Mouse (Mus musculus) kidney, postnatal 0 days (tissue): Measurements from ENCODE around the gene Rdh12. TPM values are rescaled to one million over a fixed set of nuclear protein-coding genes. Genes with fewer than 3 reads are reported as not detected.

ENCODE experiments used
- ATAC-seq: fragments of 200-750 bp; cut with Nextera tagmentation; replicated peaks from 2 replicates; pipeline ENCODE4 v1.8.0; 2017; ENCODE audit warnings: low read depth, moderate number of reproducible peaks, moderate TSS enrichment, moderate library complexity; ENCODE audit not compliant: low FRiP score
- DNase-seq: peaks from one replicate; pipeline ENCODE4 v3.0.0-alpha.2; 2016; ENCODE audit warnings: low spot score
- H3K27ac ChIP-seq: fragments of 300-500 bp; sonication (generic); 2 replicates; pipeline ENCODE4 v1.5.1; 2014; ENCODE audit warnings: mild to moderate bottlenecking
- H3K27me3 ChIP-seq: fragments of 300-500 bp; sonication (generic); 2 replicates; pipeline ENCODE4 v1.6.1; 2014; ENCODE audit warnings: low read length, mixed read lengths; ENCODE audit not compliant: insufficient read depth
- H3K36me3 ChIP-seq: fragments of 300-500 bp; sonication (generic); 2 replicates; pipeline ENCODE4 v1.6.1; 2014; ENCODE audit warnings: low read length, mixed read lengths; ENCODE audit not compliant: insufficient read depth
- H3K4me1 ChIP-seq: fragments of 300-500 bp; sonication (generic); replicated peaks from 2 replicates; pipeline ENCODE4 v1.6.1; 2014; ENCODE audit warnings: antibody characterized with exemption, low read length, mixed read lengths; ENCODE audit not compliant: insufficient read depth
- H3K4me2 ChIP-seq: fragments of 300-500 bp; sonication (generic); 2 replicates; pipeline ENCODE4 v1.6.1; 2014; ENCODE audit warnings: mild to moderate bottlenecking, low read length, moderate library complexity, mixed read lengths
- H3K4me3 ChIP-seq: fragments of 300-500 bp; sonication (generic); replicated peaks from 2 replicates; pipeline ENCODE4 v1.5.1; 2014; ENCODE audit warnings: low read depth, low read length
- H3K9ac ChIP-seq: fragments of 300-500 bp; sonication (generic); 2 replicates; pipeline ENCODE4 v1.6.1; 2014; ENCODE audit warnings: low read depth, low read length
- H3K9me3 ChIP-seq: fragments of 300-500 bp; sonication (generic); replicated peaks from 2 replicates; pipeline ENCODE4 v1.6.1; 2016; ENCODE audit warnings: low read length, inconsistent platforms, mixed read lengths
- CTCF ChIP-seq: IDR thresholded peaks from 2 replicates; pipeline ENCODE4 v1.5.1; 2016; ENCODE audit warnings: antibody characterized with exemption, low read depth, mild to moderate bottlenecking, moderate library complexity
- WGBS: fragments of 180-500 bp; shearing (Covaris S2); extraction: QIAGEN DNeasy Blood & Tissue Kit; methylation state at CpG from one replicate; pipeline ENCODE4 v1.1.7; 2014; 5-methylcytosine and 5-hydroxymethylcytosine counted together
- polyA plus RNA-seq: library from polyadenylated mRNA; unstranded; fragments of >200 nt; fragmentation: Nextera tagmentation; extraction: Ambion mirVana; gene quantifications from 2 replicates; pipeline ENCODE4 v1.2.1, GENCODE M21; 2015

Rdh12 gene
- polyA plus RNA-seq, 1 experiment from 2014 or later = 7.4 TPM

DNA sequence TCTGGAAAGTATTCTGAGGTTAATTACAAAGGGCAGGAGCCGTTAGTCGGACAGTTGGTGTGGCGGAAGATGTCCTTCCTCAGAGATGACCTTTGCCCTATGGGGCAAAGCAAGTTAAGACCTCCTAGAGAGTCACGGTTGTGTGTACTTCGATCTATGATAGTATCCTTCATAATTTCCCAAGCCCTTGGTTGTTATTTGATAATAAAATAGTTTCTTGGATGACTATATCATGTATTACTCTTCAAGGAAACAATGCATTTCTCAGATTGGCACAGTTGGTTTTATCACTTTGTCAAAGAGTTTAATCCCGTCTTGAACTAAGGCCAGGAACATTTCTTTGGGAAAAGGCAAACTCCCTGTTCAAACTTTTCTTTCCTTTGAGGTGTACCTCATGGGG is 16.5 kb upstream of the Rdh12 start, which contains the start of gene Rdh11:
Gene Rdh11 (minus strand): TSS at position 101 of the 400 bp plus-strand sequence.
- H3K27me3 ChIP-seq = no peaks in the 10 kb centered on the region
- H3K9me3 ChIP-seq = no peaks in the 10 kb centered on the region
- peak within 1 kb of the TSS; percentile 43 for H3K4me3 ChIP-seq
- ATAC-seq (no peak), DNase-seq (no peak)
- 58% methylated on average over 6 of the region's 6 CpGs for WGBS
- peak within 1 kb of the TSS; percentile 44 for H3K9ac ChIP-seq
- peak within 1 kb of the TSS; percentile 80 for H3K4me2 ChIP-seq
- H3K36me3 ChIP-seq = peaks cover 9% of the 10 kb centered on the region; the same call in 1 of the 2 replicates
- no peak for TF ChIP-seq CTCF
- H3K4me1 ChIP-seq = peaks cover 8% of the 10 kb centered on the region
- H3K27ac ChIP-seq = no peak within 1 kb of the TSS

- Histone ChIP-seq H3K4me2 (no peak overlapping the region), H3K27me3 (no peaks in the 10 kb centered on the region), H3K9me3 (no peaks in the 10 kb centered on the region), H3K36me3 (no peaks in the 10 kb centered on the region), H3K27ac (no peak overlapping the region), H3K9ac (no peak overlapping the region), H3K4me3 (no peak overlapping the region), H3K4me1 (peaks cover 8% of the 10 kb centered on the region)
- TF ChIP-seq CTCF = peak; percentile 84
- no peak for ATAC-seq
- peak; percentile 89 for DNase-seq
- 5% methylated on average over 3 of the region's 3 CpGs for WGBS
These were observed 15.3 kb upstream of the Rdh12 start for GRCm38 (mm10) chr12:79193441-79193840.

GRCm38 (mm10) chr12:79197105-79197504 is 11.6 kb upstream of the Rdh12 start:
- 76% methylated on average over 5 of the region's 5 CpGs for WGBS
- no peak overlapping the region for H3K4me3 ChIP-seq
- TF ChIP-seq CTCF = no peak

GRCm38 (mm10) chr12:79201882-79202281 is 6.8 kb upstream of the Rdh12 start:
- no peak overlapping the region for H3K4me2 ChIP-seq
- DNase-seq (no peak), ATAC-seq (no peak)
- H3K27me3 ChIP-seq = no peaks in the 10 kb centered on the region
- TF ChIP-seq CTCF = no peak
- H3K27ac ChIP-seq = no peak overlapping the region
- 77% methylated on average over 3 of the region's 3 CpGs for WGBS
- no peak overlapping the region for H3K4me3 ChIP-seq
- no peaks in the 10 kb centered on the region for H3K9me3 ChIP-seq
- no peaks in the 10 kb centered on the region for H3K36me3 ChIP-seq
- no peaks in the 10 kb centered on the region for H3K4me1 ChIP-seq
- H3K9ac ChIP-seq = no peak overlapping the region

More at GRCm38 (mm10) chr12:79197105-79197504, 11.6 kb upstream of the Rdh12 start:
- H3K27me3 ChIP-seq = no peaks in the 10 kb centered on the region
- no peak for ATAC-seq
- no peak for DNase-seq
- H3K27ac ChIP-seq = no peak overlapping the region
- H3K4me1 ChIP-seq = no peaks in the 10 kb centered on the region
- H3K9me3 ChIP-seq = no peaks in the 10 kb centered on the region
- H3K9ac ChIP-seq = no peak overlapping the region
- no peak overlapping the region for H3K4me2 ChIP-seq
- H3K36me3 ChIP-seq = no peaks in the 10 kb centered on the region

- DNase-seq (no peak), ATAC-seq (no peak)
- TF ChIP-seq CTCF = no peak
- H3K27me3 ChIP-seq = no peaks in the 10 kb centered on the region
- H3K9me3 ChIP-seq = no peaks in the 10 kb centered on the region
- no peaks in the 10 kb centered on the region for H3K36me3 ChIP-seq
- H3K9ac ChIP-seq = no peak overlapping the region
- no peak overlapping the region for H3K4me3 ChIP-seq
- no peak overlapping the region for H3K27ac ChIP-seq
- no peaks in the 10 kb centered on the region for H3K4me1 ChIP-seq
- WGBS = 76% methylated on average over 8 of the region's 8 CpGs
- no peak overlapping the region for H3K4me2 ChIP-seq
These were observed 2.7 kb downstream of the Rdh12 start for GRCm38 (mm10) chr12:79211447-79211846.

- DNase-seq (peak; percentile 41), ATAC-seq (0 out of 2 replicates have a peak, but pooled peaks have one; percentile 21)
- Histone ChIP-seq H3K4me1 (no peaks in the 10 kb centered on the region), H3K9ac (no peak overlapping the region), H3K4me2 (no peak overlapping the region), H3K4me3 (no peak overlapping the region), H3K9me3 (no peaks in the 10 kb centered on the region), H3K36me3 (no peaks in the 10 kb centered on the region), H3K27ac (no peak overlapping the region), H3K27me3 (no peaks in the 10 kb centered on the region)
- TF ChIP-seq CTCF = no peak
- 14% methylated on average over 5 of the region's 5 CpGs for WGBS
These were observed 8.8 kb downstream of the Rdh12 start for GRCm38 (mm10) chr12:79217511-79217910.

- DNase-seq = no peak
- no peak overlapping the region for H3K4me3 ChIP-seq
- peaks cover 43% of the 10 kb centered on the region for H3K36me3 ChIP-seq
- 92% methylated on average over 11 of the region's 11 CpGs for WGBS
- no peaks in the 10 kb centered on the region for H3K4me1 ChIP-seq
- H3K9ac ChIP-seq = no peak overlapping the region
- no peak for TF ChIP-seq CTCF
- no peak overlapping the region for H3K27ac ChIP-seq
- no peaks in the 10 kb centered on the region for H3K9me3 ChIP-seq
- H3K4me2 ChIP-seq = no peak overlapping the region
- no peak for ATAC-seq
- H3K27me3 ChIP-seq = no peaks in the 10 kb centered on the region
These were observed 26.9 kb downstream of the Rdh12 start for GRCm38 (mm10) chr12:79235485-79236080.
